Mouse (Mus musculus) forebrain, embryonic 14.5 days (tissue): ENCODE data around the gene Cpne6. TPM values are rescaled to one million over a fixed set of nuclear protein-coding genes. Genes with fewer than 3 reads are reported as not detected.

ENCODE experiments used
- ATAC-seq: fragments of 200-750 bp; cut with Nextera tagmentation; 2 replicates; pipeline ENCODE4 v1.8.0; 2017; ENCODE audit warnings: mild to moderate bottlenecking, moderate library complexity
- DNase-seq: peaks from one replicate; pipeline ENCODE4 v3.0.0-alpha.2; 2015; ENCODE audit warnings: low spot score
- H3K27ac ChIP-seq: fragments of 300-500 bp; sonication (generic); 2 replicates; pipeline ENCODE4 v1.5.1; 2014; ENCODE audit warnings: low read depth, mild to moderate bottlenecking, control low read depth, low read length, moderate library complexity
- H3K27me3 ChIP-seq: fragments of 300-500 bp; sonication (generic); replicated peaks from 2 replicates; pipeline ENCODE4 v1.6.1; 2014; ENCODE audit warnings: low read length, control low read depth, mixed read lengths; ENCODE audit not compliant: control insufficient read depth, insufficient read depth
- H3K36me3 ChIP-seq: fragments of 300-500 bp; sonication (generic); 2 replicates; pipeline ENCODE4 v1.6.1; 2014; ENCODE audit warnings: low read length, control low read depth; ENCODE audit not compliant: control insufficient read depth, insufficient read depth
- H3K4me1 ChIP-seq: fragments of 300-500 bp; sonication (generic); 2 replicates; pipeline ENCODE4 v1.6.1; 2014; ENCODE audit warnings: antibody characterized with exemption, low read length, control low read depth; ENCODE audit not compliant: control insufficient read depth, insufficient read depth
- H3K4me2 ChIP-seq: fragments of 300-500 bp; sonication (generic); 2 replicates; pipeline ENCODE4 v1.6.1; 2014; ENCODE audit warnings: mild to moderate bottlenecking, control low read depth, low read length
- H3K4me3 ChIP-seq: fragments of 300-500 bp; sonication (generic); 2 replicates; pipeline ENCODE4 v1.5.1; 2014; ENCODE audit warnings: low read depth, low read length, control low read depth
- H3K9ac ChIP-seq: fragments of 300-500 bp; sonication (generic); 2 replicates; pipeline ENCODE4 v1.6.1; 2014; ENCODE audit warnings: mild to moderate bottlenecking, low read length, control low read depth, moderate library complexity
- H3K9me3 ChIP-seq: fragments of 300-500 bp; sonication (generic); replicated peaks from 2 replicates; pipeline ENCODE4 v1.6.1; 2016; ENCODE audit warnings: low read length, control low read depth, mixed read lengths; ENCODE audit not compliant: control insufficient read depth
- WGBS: fragments of 180-500 bp; shearing (Covaris S2); extraction: QIAGEN DNeasy Blood & Tissue Kit; methylation state at CpG from one replicate; pipeline ENCODE4 v1.1.7; 2014; 5-methylcytosine and 5-hydroxymethylcytosine counted together
- polyA plus RNA-seq: library from polyadenylated mRNA; unstranded; fragments of >200 nt; fragmentation: Nextera tagmentation; extraction: Ambion mirVana; gene quantifications from 2 replicates; pipeline ENCODE4 v1.2.1, GENCODE M21; 2014

Gene Cpne6
- polyA plus RNA-seq, 1 experiment from 2014 or later: 4.5 TPM

- Histone ChIP-seq H3K36me3 (no peaks in the 10 kb centered on the region), H3K4me3 (no peak overlapping the region), H3K27me3 (no peaks in the 10 kb centered on the region), H3K9ac (no peak overlapping the region), H3K9me3 (no peaks in the 10 kb centered on the region), H3K4me1 (peaks cover 15% of the 10 kb centered on the region), H3K4me2 (no peak overlapping the region), H3K27ac (no peak overlapping the region)
- no peak for ATAC-seq
- DNase-seq: peak; percentile 30
- 56% methylated on average over 6 of the region's 6 CpGs for WGBS
Measured at GRCm38 (mm10) chr14:55536116-55536745, 26.0 kb downstream of the Cpne6 start.

DNA sequence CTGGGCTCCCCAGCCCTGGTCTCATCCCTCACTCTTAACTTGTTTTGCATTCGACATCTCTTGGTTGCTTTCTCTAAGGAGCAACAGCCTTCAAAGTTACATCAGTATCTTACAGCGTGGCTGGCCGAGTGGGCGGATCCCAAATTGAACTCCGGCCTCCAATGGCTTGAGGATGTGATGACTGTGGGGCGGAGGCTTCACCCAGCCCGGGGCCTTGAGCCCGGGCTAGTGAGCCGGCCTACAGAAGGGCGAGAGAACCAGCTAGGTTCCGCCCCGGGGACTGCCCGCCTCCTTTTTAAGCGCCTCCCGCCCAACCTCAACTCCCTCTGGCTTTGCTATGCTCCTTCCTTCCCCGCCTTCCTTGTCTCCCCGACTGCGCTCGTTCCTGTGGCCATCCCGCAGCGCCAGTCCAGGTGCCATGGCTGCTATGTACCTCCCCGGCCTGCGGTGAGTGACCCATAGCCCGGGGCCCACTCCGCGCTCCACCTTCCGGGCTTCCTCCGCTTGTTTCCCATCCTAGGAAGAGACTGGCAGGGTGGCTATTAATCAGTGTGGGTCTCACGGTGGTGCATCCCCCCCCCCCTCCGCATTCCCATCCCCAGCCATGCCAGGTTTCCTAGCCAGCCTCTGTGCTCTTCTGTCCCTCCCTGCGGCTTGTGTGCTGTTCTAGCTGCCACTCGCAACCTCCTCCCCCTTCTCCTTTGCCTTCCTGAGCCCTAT lies 30.0 kb downstream of the Cpne6 start, which contains the start of gene Pck2:
Pck2 (plus strand) TSS at position 200 of the 720 bp plus-strand sequence.
- H3K4me1 ChIP-seq: peaks cover 23% of the 10 kb centered on the region
- ATAC-seq (peak; percentile 79), DNase-seq (peak; percentile 76)
- H3K36me3 ChIP-seq: peaks cover 7% of the 10 kb centered on the region; the same call in 1 of the 2 replicates
- no peaks in the 10 kb centered on the region for H3K9me3 ChIP-seq
- H3K4me2 ChIP-seq: peak within 1 kb of the TSS; percentile 91
- H3K27me3 ChIP-seq: no peaks in the 10 kb centered on the region
- WGBS: 1% methylated on average over 32 of the region's 32 CpGs
- H3K9ac ChIP-seq: peak within 1 kb of the TSS; percentile 80
- peak within 1 kb of the TSS; percentile 49 for H3K4me3 ChIP-seq
- H3K27ac ChIP-seq: peak within 1 kb of the TSS; percentile 86

- 3% methylated on average over 10 of the region's 10 CpGs for WGBS
- ATAC-seq: peak; percentile 64
- H3K9ac ChIP-seq: peak overlapping the region; percentile 80
- H3K4me2 ChIP-seq: peak overlapping the region; percentile 91
- H3K27me3 ChIP-seq: no peaks in the 10 kb centered on the region
- H3K27ac ChIP-seq: peak overlapping the region; percentile 86
- peak overlapping the region; percentile 49 for H3K4me3 ChIP-seq
- no peaks in the 10 kb centered on the region for H3K9me3 ChIP-seq
- peaks cover 23% of the 10 kb centered on the region for H3K4me1 ChIP-seq
- H3K36me3 ChIP-seq: peaks cover 8% of the 10 kb centered on the region; the same call in 1 of the 2 replicates
- peak; percentile 85 for DNase-seq
Measured at GRCm38 (mm10) chr14:55540787-55541321, 30.6 kb downstream of the Cpne6 start.

GRCm38 (mm10) chr14:55542268-55542667 lies 32.0 kb downstream of the Cpne6 start:
- no peak overlapping the region for H3K9ac ChIP-seq
- H3K27ac ChIP-seq: no peak overlapping the region
- no peak overlapping the region for H3K4me2 ChIP-seq
- no peak for ATAC-seq
- H3K27me3 ChIP-seq: no peaks in the 10 kb centered on the region
- no peak for DNase-seq
- peaks cover 8% of the 10 kb centered on the region; the same call in 1 of the 2 replicates for H3K36me3 ChIP-seq
- no peaks in the 10 kb centered on the region for H3K9me3 ChIP-seq
- no peak overlapping the region for H3K4me3 ChIP-seq
- 97% methylated on average over 12 of the region's 12 CpGs for WGBS
- peaks cover 23% of the 10 kb centered on the region for H3K4me1 ChIP-seq

- Histone ChIP-seq H3K27ac (peak overlapping the region; percentile 44; the same call in 1 of the 2 replicates), H3K4me1 (peaks cover 23% of the 10 kb centered on the region), H3K4me2 (no peak overlapping the region), H3K9ac (peak overlapping the region; percentile 17; the same call in 1 of the 2 replicates), H3K27me3 (no peaks in the 10 kb centered on the region), H3K9me3 (no peaks in the 10 kb centered on the region), H3K4me3 (no peak overlapping the region), H3K36me3 (peaks cover 26% of the 10 kb centered on the region)
- 48% methylated on average over 9 of the region's 9 CpGs for WGBS
- peak; percentile 34 for DNase-seq
- no peak for ATAC-seq
Measured at GRCm38 (mm10) chr14:55544334-55544733, 34.1 kb downstream of the Cpne6 start.

DNA sequence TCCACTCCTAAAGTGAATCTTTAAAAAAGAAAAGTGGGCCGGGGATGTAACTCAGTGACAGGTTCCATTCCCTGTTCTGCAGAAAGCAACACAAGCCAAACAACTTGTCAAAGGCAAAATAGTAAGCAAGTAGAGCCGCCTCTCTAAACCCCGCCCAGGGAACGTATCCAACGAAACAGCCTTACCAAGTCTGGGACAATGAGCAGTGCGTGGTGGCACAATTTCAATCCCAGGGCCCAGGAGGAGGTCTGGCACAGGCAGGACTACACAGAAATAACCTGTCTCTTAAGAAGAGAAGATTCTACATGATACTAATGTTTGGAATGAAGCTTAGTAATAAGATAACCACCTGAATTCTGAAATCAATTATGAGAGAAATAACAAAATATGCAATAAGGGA lies 39.9 kb downstream of the Cpne6 start:
- ATAC-seq: no peak
- Histone ChIP-seq H3K4me2 (no peak overlapping the region), H3K9ac (no peak overlapping the region), H3K4me1 (no peaks in the 10 kb centered on the region), H3K36me3 (peaks cover 21% of the 10 kb centered on the region), H3K9me3 (no peaks in the 10 kb centered on the region), H3K27me3 (no peaks in the 10 kb centered on the region), H3K27ac (no peak overlapping the region), H3K4me3 (no peak overlapping the region)
- no peak for DNase-seq
- WGBS: 78% methylated on average over 6 of the region's 6 CpGs

- Histone ChIP-seq H3K4me2 (no peak overlapping the region), H3K4me3 (no peak overlapping the region), H3K9me3 (no peaks in the 10 kb centered on the region), H3K27me3 (no peaks in the 10 kb centered on the region), H3K27ac (no peak overlapping the region), H3K9ac (no peak overlapping the region), H3K4me1 (no peaks in the 10 kb centered on the region), H3K36me3 (peaks cover 20% of the 10 kb centered on the region)
- ATAC-seq: no peak
- WGBS: 70% methylated on average over 5 of the region's 5 CpGs
- no peak for DNase-seq
Measured at GRCm38 (mm10) chr14:55551347-55551746, 41.1 kb downstream of the Cpne6 start.

- DNase-seq (no peak), ATAC-seq (no peak)
- no peaks in the 10 kb centered on the region for H3K9me3 ChIP-seq
- peaks cover 20% of the 10 kb centered on the region for H3K36me3 ChIP-seq
- no peak overlapping the region for H3K4me3 ChIP-seq
- H3K27ac ChIP-seq: no peak overlapping the region
- H3K27me3 ChIP-seq: no peaks in the 10 kb centered on the region
- H3K4me2 ChIP-seq: no peak overlapping the region
- WGBS: 94% methylated on average over 8 of the region's 8 CpGs
- H3K9ac ChIP-seq: no peak overlapping the region
- H3K4me1 ChIP-seq: no peaks in the 10 kb centered on the region
Measured at GRCm38 (mm10) chr14:55551794-55552193, 41.5 kb downstream of the Cpne6 start.

DNA sequence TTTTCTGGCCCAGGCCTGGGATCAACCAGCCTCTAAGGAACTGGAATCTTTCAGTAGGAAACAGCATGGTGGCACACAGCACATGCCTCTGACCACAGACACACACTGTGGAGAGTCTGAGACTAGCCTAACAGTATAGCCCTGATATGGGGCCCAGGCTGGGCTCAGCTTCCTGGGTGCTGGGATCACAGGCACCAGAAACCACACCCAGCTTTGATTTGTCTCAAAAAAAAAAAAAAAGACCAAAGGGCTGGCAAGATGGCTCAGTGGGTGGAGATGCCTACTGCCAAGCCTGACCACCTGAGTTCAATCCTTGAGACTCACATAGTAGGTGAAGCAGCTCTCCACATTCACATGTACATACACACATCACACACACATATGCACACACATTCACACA lies 44.4 kb downstream of the Cpne6 start:
- H3K4me1 ChIP-seq: no peaks in the 10 kb centered on the region

More for the DNA sequence above, 44.4 kb downstream of the Cpne6 start:
- H3K9ac ChIP-seq: no peak overlapping the region
- H3K36me3 ChIP-seq: no peaks in the 10 kb centered on the region; the same call in 1 of the 2 replicates
- no peak overlapping the region for H3K27ac ChIP-seq
- H3K9me3 ChIP-seq: no peaks in the 10 kb centered on the region
- no peak overlapping the region for H3K4me3 ChIP-seq
- DNase-seq: no peak
- no peak overlapping the region for H3K4me2 ChIP-seq
- no peak for ATAC-seq
- H3K27me3 ChIP-seq: no peaks in the 10 kb centered on the region
